Mouse (Mus musculus) MEL (cell line): ENCODE results near the gene Mrtfb. TPM values are rescaled to one million over a fixed set of nuclear protein-coding genes. Genes with fewer than 3 reads are reported as not detected.

Experiments used
- DNase-seq: peaks from one replicate; pipeline ENCODE4 v3.0.0; 2011; ENCODE audit warnings: low read depth, low spot score
- H3K27ac ChIP-seq: 2 replicates; pipeline ENCODE4 v1.5.1; 2012; ENCODE audit warnings: low read depth, mild to moderate bottlenecking, control low read depth, low read length, moderate library complexity; ENCODE audit not compliant: control insufficient read depth
- H3K27me3 ChIP-seq, 2 experiments: fragments of 150-350 bp in 1 of 2; sonication (generic) in 1 of 2; 2 replicates each; pipeline ENCODE4 v1.6.1; 2012; ENCODE audit warnings: low read length in 2 of 2, mild to moderate bottlenecking in 2 of 2, improper control_type of control experiment in 1 of 2, moderate library complexity in 1 of 2; ENCODE audit not compliant: insufficient read depth in 2 of 2, control insufficient read depth in 1 of 2
- H3K36me3 ChIP-seq, 2 experiments: 2 replicates each; pipeline ENCODE4 v1.6.1; 2012 to 2014; ENCODE audit warnings: low read length in 2 of 2, improper control_type of control experiment in 1 of 2, inconsistent platforms in 1 of 2, mild to moderate bottlenecking in 1 of 2; ENCODE audit not compliant: insufficient read depth in 2 of 2, control insufficient read depth in 1 of 2
- H3K4me1 ChIP-seq, 2 experiments: fragments of 150-350 bp in 1 of 2; sonication (generic) in 1 of 2; 2 replicates each; pipeline ENCODE4 v1.6.1; 2012; ENCODE audit warnings: low read length in 2 of 2, improper control_type of control experiment in 1 of 2, mild to moderate bottlenecking in 1 of 2; ENCODE audit not compliant: insufficient read depth in 2 of 2, control insufficient read depth in 1 of 2
- H3K4me3 ChIP-seq, 2 experiments: fragments of 150-350 bp in 1 of 2; sonication (generic) in 1 of 2; 2 replicates each; pipeline ENCODE4 v1.5.1; 2012; ENCODE audit warnings: low read depth in 2 of 2, low read length in 2 of 2, mild to moderate bottlenecking in 2 of 2, moderate library complexity in 2 of 2, control low read depth in 1 of 2, improper control_type of control experiment in 1 of 2; ENCODE audit not compliant: control insufficient read depth in 1 of 2, insufficient read depth in 1 of 2
- H3K79me2 ChIP-seq: 2 replicates; pipeline ENCODE4 v1.6.1; 2012; ENCODE audit warnings: mild to moderate bottlenecking, low read length, moderate library complexity; ENCODE audit not compliant: control insufficient read depth, poor library complexity, insufficient read depth
- H3K9ac ChIP-seq: 2 replicates; pipeline ENCODE4 v1.6.1; 2012; ENCODE audit warnings: low read depth, mild to moderate bottlenecking, control low read depth, low read length, moderate library complexity; ENCODE audit not compliant: control insufficient read depth, poor library complexity, severe bottlenecking
- H3K9me3 ChIP-seq: fragments of 150-350 bp; sonication (generic); replicated peaks from 2 replicates; pipeline ENCODE4 v1.6.1; 2012; ENCODE audit warnings: mild to moderate bottlenecking, low read length, improper control_type of control experiment, moderate library complexity; ENCODE audit not compliant: insufficient read depth
- CHD1 ChIP-seq: IDR thresholded peaks from 2 replicates; pipeline ENCODE4 v1.6.1; 2012; ENCODE audit warnings: low read depth, mild to moderate bottlenecking, inconsistent platforms, low read length, improper control_type of control experiment
- CTCF ChIP-seq, 3 experiments: IDR thresholded peaks in 2 of 3; conservative IDR thresholded peaks in 1 of 3; 2 replicates each; pipeline ENCODE4 v1.5.1; 2011 to 2012; ENCODE audit warnings: low read length in 3 of 3, low read depth in 2 of 3, mild to moderate bottlenecking in 2 of 3, improper control_type of control experiment in 1 of 3, inconsistent platforms in 1 of 3, mixed read lengths in 1 of 3, moderate library complexity in 1 of 3; ENCODE audit not compliant: control insufficient read depth in 1 of 3, insufficient read depth in 1 of 3, poor library complexity in 1 of 3, severe bottlenecking in 1 of 3
- ELF1 ChIP-seq: IDR thresholded peaks from 2 replicates; pipeline ENCODE4 v1.6.1; 2014; ENCODE audit warnings: low read depth, mild to moderate bottlenecking, inconsistent platforms, low read length, improper control_type of control experiment, moderate library complexity
- EP300 ChIP-seq, 2 experiments: IDR thresholded peaks; 2 replicates each; pipeline ENCODE4 v1.6.1; 2011; ENCODE audit warnings: improper control_type of control experiment in 2 of 2, low read length in 2 of 2, low read depth in 1 of 2, mild to moderate bottlenecking in 1 of 2
- ETS1 ChIP-seq: IDR thresholded peaks from 2 replicates; pipeline ENCODE4 v1.6.1; 2012; ENCODE audit warnings: low read depth, mild to moderate bottlenecking, inconsistent platforms, low read length, improper control_type of control experiment, moderate library complexity
- GATA1 ChIP-seq: IDR thresholded peaks from 2 replicates; pipeline ENCODE4 v1.6.1; 2011; ENCODE audit warnings: low read depth, low read length, improper control_type of control experiment
- JUND ChIP-seq: IDR thresholded peaks from 2 replicates; pipeline ENCODE4 v1.6.1; 2011; ENCODE audit warnings: low read depth, mild to moderate bottlenecking, improper control_type of control experiment, low read length
- KAT2A ChIP-seq: conservative IDR thresholded peaks from 2 replicates; pipeline ENCODE4 v1.6.1; 2012; ENCODE audit warnings: low read depth, low read length, improper control_type of control experiment, inconsistent platforms
- MAX ChIP-seq: IDR thresholded peaks from 2 replicates; pipeline ENCODE4 v1.6.1; 2011; ENCODE audit warnings: low read length, improper control_type of control experiment
- MAZ ChIP-seq: IDR thresholded peaks from 2 replicates; pipeline ENCODE4 v1.6.1; 2012; ENCODE audit warnings: low read depth, mild to moderate bottlenecking, inconsistent platforms, low read length, improper control_type of control experiment
- MEF2A ChIP-seq: IDR thresholded peaks from 2 replicates; pipeline ENCODE4 v1.6.1; 2014; ENCODE audit warnings: low read depth, mild to moderate bottlenecking, inconsistent platforms, low read length, improper control_type of control experiment; ENCODE audit not compliant: poor library complexity, insufficient replicate concordance, severe bottlenecking; ENCODE audit errors: extremely low read depth
- MXI1 ChIP-seq: IDR thresholded peaks from 2 replicates; pipeline ENCODE4 v1.6.1; 2011; ENCODE audit warnings: mild to moderate bottlenecking, low read depth, low read length, improper control_type of control experiment
- MYB ChIP-seq: IDR thresholded peaks from 2 replicates; pipeline ENCODE4 v1.6.1; 2011; ENCODE audit warnings: mild to moderate bottlenecking, low read depth, low read length, improper control_type of control experiment
- MYC ChIP-seq: IDR thresholded peaks from 2 replicates; pipeline ENCODE4 v1.6.1; 2011; ENCODE audit warnings: low read depth, mild to moderate bottlenecking, low read length, improper control_type of control experiment, moderate library complexity
- NRF1 ChIP-seq: IDR thresholded peaks from 2 replicates; pipeline ENCODE4 v1.6.1; 2014; ENCODE audit warnings: low read depth, mild to moderate bottlenecking, inconsistent platforms, low read length, improper control_type of control experiment, moderate library complexity; ENCODE audit not compliant: poor library complexity, insufficient read depth, severe bottlenecking
- POLR2A ChIP-seq, 2 experiments: IDR thresholded peaks; 2 replicates each; pipeline ENCODE4 v1.6.1; 2011 to 2012; ENCODE audit warnings: low read length in 2 of 2, mild to moderate bottlenecking in 2 of 2, control low read depth in 1 of 2, improper control_type of control experiment in 1 of 2, low read depth in 1 of 2, moderate library complexity in 1 of 2; ENCODE audit not compliant: control insufficient read depth in 1 of 2, insufficient read depth in 1 of 2, poor library complexity in 1 of 2
- RAD21 ChIP-seq: IDR thresholded peaks from 2 replicates; pipeline ENCODE4 v1.6.1; 2011; ENCODE audit warnings: mild to moderate bottlenecking, low read depth, low read length, improper control_type of control experiment
- SIN3A ChIP-seq: IDR thresholded peaks from 2 replicates; pipeline ENCODE4 v1.6.1; 2012; ENCODE audit warnings: low read length, improper control_type of control experiment, inconsistent platforms
- TBP ChIP-seq: IDR thresholded peaks from 2 replicates; pipeline ENCODE4 v1.8.0; 2011; ENCODE audit warnings: low read depth, low read length, improper control_type of control experiment
- UBTF ChIP-seq: IDR thresholded peaks from 2 replicates; pipeline ENCODE4 v1.6.1; 2012; ENCODE audit warnings: low read depth, mild to moderate bottlenecking, inconsistent platforms, low read length, improper control_type of control experiment, moderate library complexity, borderline replicate concordance; ENCODE audit not compliant: insufficient read depth
- USF1 ChIP-seq: IDR thresholded peaks from 2 replicates; pipeline ENCODE4 v1.6.1; 2014; ENCODE audit warnings: low read depth, mild to moderate bottlenecking, inconsistent platforms, low read length, improper control_type of control experiment, moderate library complexity
- ZC3H11A ChIP-seq: IDR thresholded peaks from 2 replicates; pipeline ENCODE4 v1.6.1; 2012; ENCODE audit warnings: low read depth, mild to moderate bottlenecking, inconsistent platforms, low read length, improper control_type of control experiment
- polyA plus RNA-seq, 2 experiments: library from polyadenylated mRNA; stranded (reverse) in 1 of 2; unstranded in 1 of 2; fragments of >175 nt in 1 of 2; fragments of >200 nt in 1 of 2; gene quantifications; 2 replicates each; pipeline versions ENCODE4 v1.2.1 to v1.2.4; 2012; ENCODE audit warnings: low replicate concordance in 2 of 2, low read depth in 1 of 2; ENCODE audit not compliant: insufficient read length in 2 of 2, insufficient read depth in 1 of 2, missing spikeins in 1 of 2
- total RNA-seq: library from RNA; depleted of rRNA; stranded (reverse); fragments of 300-350 nt; gene quantifications from 2 replicates; pipeline ENCODE4 v1.2.3, GENCODE M21; 2012

The Mrtfb gene
- total and polyA plus RNA-seq, 3 experiments = 2.7 to 6.6 TPM; not detected in 1

- no peak overlapping the region for H3K4me3 ChIP-seq
- no peak overlapping the region for H3K27ac ChIP-seq
- H3K9me3 ChIP-seq = no peaks in the 10 kb centered on the region
- no peaks in the 10 kb centered on the region for H3K27me3 ChIP-seq
- no peaks in the 10 kb centered on the region for H3K36me3 ChIP-seq
- TF ChIP-seq SIN3A (no peak), CHD1 (no peak), MAX (no peak), NRF1 (no peak), ZC3H11A (no peak), ETS1 (no peak), USF1 (no peak), RAD21 (no peak), MEF2A (no peak), MYC (no peak)
- TF ChIP-seq, all 39 proteins: peak for 0
- Histone ChIP-seq H3K79me2 (no peaks in the 10 kb centered on the region), H3K4me1 (no peaks in the 10 kb centered on the region; a peak in 3 of 4 replicates), H3K9ac (no peak overlapping the region)
- no peak for DNase-seq
Measured at GRCm38 (mm10) chr16:13313096-13313719, 56.9 kb downstream of the Mrtfb start.

- Histone ChIP-seq H3K27me3 (no peaks in the 10 kb centered on the region), H3K27ac (no peak overlapping the region), H3K9me3 (no peaks in the 10 kb centered on the region), H3K36me3 (no peaks in the 10 kb centered on the region), H3K4me1 (no peaks in the 10 kb centered on the region), H3K79me2 (no peaks in the 10 kb centered on the region)
- no peak for TF ChIP-seq UBTF
- no peak for TF ChIP-seq MXI1
- TF ChIP-seq TBP = no peak
- TF ChIP-seq MYB = no peak
- no peak for TF ChIP-seq GATA1
- TF ChIP-seq RAD21 = no peak
- TF ChIP-seq, all 39 proteins: peak for 0
- no peak for DNase-seq
- no peak overlapping the region for H3K9ac ChIP-seq
- no peak overlapping the region for H3K4me3 ChIP-seq
Measured at GRCm38 (mm10) chr16:13323751-13324150, 67.5 kb downstream of the Mrtfb start.

- TF ChIP-seq CTCF (IDR thresholded peaks at IDR 0.05 in 2 of 3, conservative IDR thresholded peaks at IDR 0.05 in 1 of 3; ENCODE audit: control insufficient read depth in 1 of 3, insufficient read depth in 1 of 3, low read depth in 2 of 3, low read length in 3 of 3, poor library complexity in 1 of 3, severe bottlenecking in 1 of 3) = no peak
- no peak for TF ChIP-seq CHD1
- no peak for TF ChIP-seq POLR2A (IDR thresholded peaks at IDR 0.05; ENCODE audit: control insufficient read depth in 1 of 2, insufficient read depth in 1 of 2, low read depth in 1 of 2, low read length in 2 of 2, poor library complexity in 1 of 2)
- TF ChIP-seq EP300 (IDR thresholded peaks at IDR 0.05; ENCODE audit: low read depth in 1 of 2, low read length in 2 of 2) = no peak
- no peak for TF ChIP-seq UBTF
- no peak for TF ChIP-seq KAT2A
- TF ChIP-seq MAZ = no peak
- TF ChIP-seq JUND = no peak
- TF ChIP-seq ELF1 = no peak
- no peak overlapping the region for H3K27ac ChIP-seq
- no peaks in the 10 kb centered on the region for H3K27me3 ChIP-seq
- DNase-seq = no peak
- peaks cover 0 to 9% of the 10 kb centered on the region in 2 experiments; a peak in 2 of 4 replicates for H3K36me3 ChIP-seq
- peaks cover 3 to 8% of the 10 kb centered on the region in 2 experiments for H3K4me1 ChIP-seq
- no peak overlapping the region for H3K4me3 ChIP-seq
- H3K9me3 ChIP-seq = no peaks in the 10 kb centered on the region
- no peak overlapping the region for H3K9ac ChIP-seq
- H3K79me2 ChIP-seq = no peaks in the 10 kb centered on the region
Measured at GRCm38 (mm10) chr16:13326622-13327021, 70.3 kb downstream of the Mrtfb start.
